Mouse (Mus musculus): ENCODE measurements around the gene Kndc1. TPM values are rescaled to one million over a fixed set of nuclear protein-coding genes. Genes with fewer than 3 reads are reported as not detected.

Kndc1 gene
- polyA plus RNA-seq, 1 experiment: 0.02 TPM

- peak overlapping the region; percentile 15; the same call in 1 of the 2 replicates for H3K27ac ChIP-seq (ENCODE audit: insufficient read depth, low read depth, low read length)
- TF ChIP-seq CTCF (conservative IDR thresholded peaks at IDR 0.05; ENCODE audit: insufficient read depth, insufficient read length, low read depth, low read length): no peak
- no peak for TF ChIP-seq POLR2A (IDR thresholded peaks at IDR 0.05; ENCODE audit: low read depth, low read length)
- H3K4me3 ChIP-seq (ENCODE audit: insufficient read depth, low read depth, low read length): peak overlapping the region; percentile 66
- WGBS: 2% methylated on average over 33 of the region's 33 CpGs
- DNase-seq: peak; percentile 46
- H3K4me1 ChIP-seq (ENCODE audit: control insufficient read depth, insufficient read depth, low read length): no peaks in the 10 kb centered on the region
- no peaks in the 10 kb centered on the region for H3K27me3 ChIP-seq (replicated peaks; ENCODE audit: control insufficient read depth, insufficient read depth, low read length)
- no peaks in the 10 kb centered on the region for H3K36me3 ChIP-seq (ENCODE audit: control insufficient read depth, insufficient read depth, low read length)
Observed at GRCm38 (mm10) chr7:139950283-139950971, 55.9 kb downstream of the Kndc1 start.

DNA sequence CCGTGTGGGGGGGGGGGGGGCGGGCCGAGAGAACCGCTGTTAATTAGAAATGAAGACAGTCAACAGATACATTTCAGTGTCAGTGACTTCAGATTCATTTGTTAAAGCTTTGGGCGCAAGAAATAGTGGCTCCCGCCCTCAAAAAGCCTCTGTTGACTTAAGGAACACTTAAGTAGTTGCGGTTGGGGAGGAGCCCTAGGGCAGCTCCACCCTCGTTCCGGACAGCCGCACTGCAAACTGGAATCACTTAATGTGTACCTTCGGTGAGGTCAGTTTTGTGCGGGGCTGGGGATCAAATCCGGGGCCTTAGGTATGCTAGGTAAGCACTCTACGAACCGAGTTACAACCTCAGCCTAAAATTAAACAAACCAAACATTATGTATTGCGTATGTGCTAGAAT lies 56.6 kb downstream of the Kndc1 start:
- no peaks in the 10 kb centered on the region for H3K36me3 ChIP-seq (ENCODE audit: control insufficient read depth, insufficient read depth, low read length)
- TF ChIP-seq CTCF (conservative IDR thresholded peaks at IDR 0.05; ENCODE audit: insufficient read depth, insufficient read length, low read depth, low read length) (no peak), POLR2A (IDR thresholded peaks at IDR 0.05; ENCODE audit: low read depth, low read length) (no peak)
- WGBS: 6% methylated on average over 16 of the region's 16 CpGs
- no peaks in the 10 kb centered on the region for H3K27me3 ChIP-seq (replicated peaks; ENCODE audit: control insufficient read depth, insufficient read depth, low read length)
- H3K4me1 ChIP-seq (ENCODE audit: control insufficient read depth, insufficient read depth, low read length): no peaks in the 10 kb centered on the region
- peak; percentile 29 for DNase-seq
- peak overlapping the region; percentile 66 for H3K4me3 ChIP-seq (ENCODE audit: insufficient read depth, low read depth, low read length)
- no peak overlapping the region for H3K27ac ChIP-seq (ENCODE audit: insufficient read depth, low read depth, low read length)

- H3K27ac ChIP-seq (ENCODE audit: insufficient read depth, low read depth, low read length): no peak overlapping the region
- WGBS: 79% methylated on average over 6 of the region's 6 CpGs
- no peak for DNase-seq
- no peaks in the 10 kb centered on the region for H3K4me1 ChIP-seq (ENCODE audit: control insufficient read depth, insufficient read depth, low read length)
- TF ChIP-seq CTCF (conservative IDR thresholded peaks at IDR 0.05; ENCODE audit: insufficient read depth, insufficient read length, low read depth, low read length) (no peak), POLR2A (IDR thresholded peaks at IDR 0.05; ENCODE audit: low read depth, low read length) (no peak)
- H3K27me3 ChIP-seq (replicated peaks; ENCODE audit: control insufficient read depth, insufficient read depth, low read length): no peaks in the 10 kb centered on the region
- H3K4me3 ChIP-seq (ENCODE audit: insufficient read depth, low read depth, low read length): no peak overlapping the region
- H3K36me3 ChIP-seq (ENCODE audit: control insufficient read depth, insufficient read depth, low read length): no peaks in the 10 kb centered on the region
Observed at GRCm38 (mm10) chr7:139951991-139952633, 57.6 kb downstream of the Kndc1 start.

GRCm38 (mm10) chr7:139955505-139955904 lies 61.0 kb downstream of the Kndc1 start:
- no peak overlapping the region for H3K4me3 ChIP-seq (ENCODE audit: insufficient read depth, low read depth, low read length)
- no peaks in the 10 kb centered on the region for H3K27me3 ChIP-seq (replicated peaks; ENCODE audit: control insufficient read depth, insufficient read depth, low read length)
- no peak for TF ChIP-seq CTCF (conservative IDR thresholded peaks at IDR 0.05; ENCODE audit: insufficient read depth, insufficient read length, low read depth, low read length)
- TF ChIP-seq POLR2A (IDR thresholded peaks at IDR 0.05; ENCODE audit: low read depth, low read length): no peak
- no peaks in the 10 kb centered on the region for H3K4me1 ChIP-seq (ENCODE audit: control insufficient read depth, insufficient read depth, low read length)
- no peak for DNase-seq
- WGBS: 84% methylated on average over 4 of the region's 4 CpGs
- no peaks in the 10 kb centered on the region for H3K36me3 ChIP-seq (ENCODE audit: control insufficient read depth, insufficient read depth, low read length)
- no peak overlapping the region for H3K27ac ChIP-seq (ENCODE audit: insufficient read depth, low read depth, low read length)

DNA sequence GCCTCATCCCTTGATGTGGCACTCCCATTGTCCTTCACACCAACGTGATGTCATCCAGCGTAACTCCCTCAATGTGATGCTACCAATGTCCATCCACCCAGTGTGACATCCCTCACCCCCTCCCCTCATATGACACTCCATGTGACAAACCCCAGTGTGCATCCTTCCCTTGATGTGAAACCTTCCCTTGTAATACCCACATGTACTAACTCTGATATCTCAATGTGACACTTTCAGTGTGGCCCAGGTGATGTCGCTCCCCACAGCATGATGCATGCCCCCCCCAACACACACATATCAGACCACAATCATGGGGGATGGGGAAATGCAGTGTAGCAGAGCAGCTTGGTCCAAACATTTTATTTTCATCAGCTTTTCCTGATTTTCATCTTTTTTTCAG lies 62.2 kb downstream of the Kndc1 start:
- no peak for TF ChIP-seq CTCF (conservative IDR thresholded peaks at IDR 0.05; ENCODE audit: insufficient read depth, insufficient read length, low read depth, low read length)
- TF ChIP-seq POLR2A (IDR thresholded peaks at IDR 0.05; ENCODE audit: low read depth, low read length): no peak
- no peak for DNase-seq
- Histone ChIP-seq H3K4me3 (ENCODE audit: insufficient read depth, low read depth, low read length) (no peak overlapping the region), H3K27ac (ENCODE audit: insufficient read depth, low read depth, low read length) (no peak overlapping the region), H3K36me3 (ENCODE audit: control insufficient read depth, insufficient read depth, low read length) (no peaks in the 10 kb centered on the region), H3K4me1 (ENCODE audit: control insufficient read depth, insufficient read depth, low read length) (no peaks in the 10 kb centered on the region), H3K27me3 (replicated peaks; ENCODE audit: control insufficient read depth, insufficient read depth, low read length) (no peaks in the 10 kb centered on the region)
- 80% methylated on average over 3 of the region's 3 CpGs for WGBS

- Histone ChIP-seq H3K36me3 (ENCODE audit: control insufficient read depth, insufficient read depth, low read length) (no peaks in the 10 kb centered on the region), H3K4me3 (ENCODE audit: insufficient read depth, low read depth, low read length) (no peak overlapping the region), H3K27ac (ENCODE audit: insufficient read depth, low read depth, low read length) (no peak overlapping the region), H3K4me1 (ENCODE audit: control insufficient read depth, insufficient read depth, low read length) (no peaks in the 10 kb centered on the region), H3K27me3 (replicated peaks; ENCODE audit: control insufficient read depth, insufficient read depth, low read length) (no peaks in the 10 kb centered on the region)
- no peak for TF ChIP-seq CTCF (conservative IDR thresholded peaks at IDR 0.05; ENCODE audit: insufficient read depth, insufficient read length, low read depth, low read length)
- no peak for DNase-seq
- 50% methylated on average over 11 of the region's 11 CpGs for WGBS
Observed at GRCm38 (mm10) chr7:139957437-139957836, 62.9 kb downstream of the Kndc1 start.

GRCm38 (mm10) chr7:139957958-139958357 lies 63.5 kb downstream of the Kndc1 start:
- WGBS: 46% methylated on average over 11 of the region's 11 CpGs
- Histone ChIP-seq H3K36me3 (ENCODE audit: control insufficient read depth, insufficient read depth, low read length) (no peaks in the 10 kb centered on the region), H3K4me1 (ENCODE audit: control insufficient read depth, insufficient read depth, low read length) (no peaks in the 10 kb centered on the region), H3K27ac (ENCODE audit: insufficient read depth, low read depth, low read length) (no peak overlapping the region), H3K4me3 (ENCODE audit: insufficient read depth, low read depth, low read length) (no peak overlapping the region), H3K27me3 (replicated peaks; ENCODE audit: control insufficient read depth, insufficient read depth, low read length) (no peaks in the 10 kb centered on the region)
- no peak for DNase-seq
- TF ChIP-seq CTCF (conservative IDR thresholded peaks at IDR 0.05; ENCODE audit: insufficient read depth, insufficient read length, low read depth, low read length): no peak
- no peak for TF ChIP-seq POLR2A (IDR thresholded peaks at IDR 0.05; ENCODE audit: low read depth, low read length)
